Mouse (Mus musculus) ES-E14 (cell line): ENCODE results near the gene Hist1h2ap.
"Not testable (repeated sequence)": the region's sequence is repeated elsewhere in the genome, so short reads cannot be mapped to it uniquely, and the experiment has no call there.

Experiments used
- CHD2 ChIP-seq: IDR thresholded peaks from 2 replicates; pipeline ENCODE4 v1.6.1; 2014; ENCODE audit warnings: mild to moderate bottlenecking, low read depth, low read length, inconsistent platforms
- HCFC1 ChIP-seq: IDR thresholded peaks from 2 replicates; pipeline ENCODE4 v1.6.1; 2012; ENCODE audit warnings: low read length, inconsistent platforms, borderline replicate concordance; ENCODE audit not compliant: insufficient read depth
- MAFK ChIP-seq: IDR thresholded peaks from 2 replicates; pipeline ENCODE4 v1.6.1; 2014; ENCODE audit warnings: mild to moderate bottlenecking, low read depth, low read length, inconsistent platforms; ENCODE audit not compliant: insufficient read depth
- ZC3H11A ChIP-seq: IDR thresholded peaks from 2 replicates; pipeline ENCODE4 v1.6.1; 2012; ENCODE audit warnings: low read depth, mild to moderate bottlenecking, inconsistent platforms, low read length, borderline replicate concordance
- ZNF384 ChIP-seq: IDR thresholded peaks from 2 replicates; pipeline ENCODE4 v1.6.1; 2012; ENCODE audit warnings: low read depth, low read length, inconsistent platforms

DNA sequence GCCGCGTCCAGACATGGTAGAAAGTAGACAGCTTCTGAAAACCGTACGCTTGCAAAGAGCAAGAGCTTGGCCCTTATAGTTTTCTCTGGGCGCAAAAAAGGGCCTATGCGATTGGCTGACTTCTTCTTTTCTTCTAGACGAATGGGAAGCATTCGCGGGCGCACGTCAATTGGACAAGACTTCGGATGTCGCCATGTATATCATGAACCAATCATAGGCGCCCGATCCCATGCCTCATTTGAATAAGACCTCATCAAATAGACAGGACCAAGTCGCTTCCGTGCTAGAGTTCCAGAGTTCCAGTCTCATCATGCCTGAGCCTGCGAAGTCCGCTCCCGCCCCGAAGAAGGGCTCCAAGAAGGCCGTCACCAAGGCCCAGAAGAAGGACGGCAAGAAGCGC is at the start of gene Hist1h2ap, which contains the start of gene Hist1h2br:
- not testable (repeated sequence) for TF ChIP-seq ZNF384, ZC3H11A, MAFK, HCFC1, CHD2
